Comparison of ENCODE assay signal across 25 mouse cellular contexts in genomic region chr1:51191253-51191652, GRCm38 (mm10).
DNase-seq lines count a peak whose midpoint lies in the region; ATAC-seq and TF ChIP-seq lines count a peak whose summit lies in the region.
"Had no signal": no experiment of that assay in that cellular context is flagged by ENCODE, and none has a peak within 500 bp of the region (broad histone marks: within the 10 kb centered on the region; RNA-seq: fewer than 3 reads in every experiment).

No protein-coding gene starts in this region.

- no peak for ATAC-seq in cerebellum, adult (ENCODE audit: insufficient number of reproducible peaks, low FRiP score, low TSS enrichment)
- ATAC-seq in heart, embryonic 13.5 days (ENCODE audit: extremely low read depth, insufficient number of reproducible peaks, low FRiP score, low TSS enrichment) = no peak
- ATAC-seq in heart, embryonic 12.5 days (ENCODE audit: insufficient number of reproducible peaks, low FRiP score) = no peak
- peak; percentile 80 for ATAC-seq in lung, postnatal 0 days
- no peak for ATAC-seq in stomach, embryonic 14.5 days (ENCODE audit: insufficient number of reproducible peaks, insufficient read depth, low FRiP score, low read depth)
- ATAC-seq: activated CD4-positive, CD25-positive, alpha-beta regulatory T cell, adult 4 months; forebrain, embryonic 16.5 days; hindbrain, embryonic 16.5 days had no signal

- TF ChIP-seq EP300 in lung, postnatal 0 days (IDR thresholded peaks at IDR 0.05) = peak; percentile 84

- H3K4me2 ChIP-seq in heart, embryonic 13.5 days = no peak overlapping the region
- no peak overlapping the region for H3K4me2 ChIP-seq in heart, embryonic 12.5 days
- H3K4me2 ChIP-seq in lung, postnatal 0 days (replicated peaks; ENCODE audit: low read depth, low read length) = no peak overlapping the region
- no peak overlapping the region for H3K4me2 ChIP-seq in stomach, embryonic 14.5 days (replicated peaks; ENCODE audit: low read depth, low read length)
- H3K4me2 ChIP-seq: embryonic facial prominence, embryonic 13.5 days; heart, embryonic 15.5 days; limb, embryonic 12.5 days had no signal

- DNase-seq in cerebellum, adult 2 months = no peak
- peak; percentile 44 for DNase-seq in lung, postnatal 0 days (ENCODE audit: low spot score)
- no peak for DNase-seq in adrenal gland, postnatal 10 days
- no peak for DNase-seq in testis, postnatal 10 days (ENCODE audit: low spot score)
- DNase-seq: adrenal gland, adult 8-10 months; cerebellum, adult 11-12 months; gastrocnemius, postnatal 14 days; kidney, adult 18-20 months; kidney, postnatal 4 days; midbrain, embryonic 14.5 days; retina, postnatal 1 day; right cerebral cortex, postnatal 25 days had no signal

- peaks cover 9% of the 10 kb centered on the region; the same call in 1 of the 2 replicates for H3K4me1 ChIP-seq in cerebellum, adult 2 months (ENCODE audit: control insufficient read depth, insufficient read depth, low read length)
- H3K4me1 ChIP-seq in heart, embryonic 13.5 days = peaks cover 16% of the 10 kb centered on the region
- H3K4me1 ChIP-seq in heart, embryonic 12.5 days (replicated peaks) = peaks cover 15% of the 10 kb centered on the region
- peaks cover 13% of the 10 kb centered on the region; the same call in 1 of the 2 replicates for H3K4me1 ChIP-seq in lung, postnatal 0 days (ENCODE audit: insufficient read depth, low read depth, low read length)
- H3K4me1 ChIP-seq in stomach, embryonic 14.5 days (ENCODE audit: control insufficient read depth, insufficient read depth, low read length) = peaks cover 13% of the 10 kb centered on the region; the same call in 1 of the 2 replicates
- H3K4me1 ChIP-seq: forebrain, embryonic 10.5 days; limb, embryonic 12.5 days had no signal

- H3K27ac ChIP-seq in cerebellum, adult 2 months (ENCODE audit: insufficient read depth, low read length) = peak overlapping the region; percentile 11; the same call in 1 of the 2 replicates
- H3K27ac ChIP-seq in heart, embryonic 13.5 days (replicated peaks) = peak overlapping the region; percentile 50
- H3K27ac ChIP-seq in heart, embryonic 12.5 days (ENCODE audit: poor library complexity, severe bottlenecking) = no peak overlapping the region
- no peak overlapping the region for H3K27ac ChIP-seq in lung, postnatal 0 days (ENCODE audit: low read length)
- H3K27ac ChIP-seq in stomach, embryonic 14.5 days (ENCODE audit: low read length) = 0 out of 2 replicates have a peak overlapping the region, but pooled peaks have one; percentile 30
- H3K27ac ChIP-seq: embryonic facial prominence, embryonic 13.5 days; forebrain, embryonic 10.5 days; heart, embryonic 15.5 days; kidney, postnatal 0 days; limb, embryonic 12.5 days had no signal

- H3K9ac ChIP-seq in heart, embryonic 13.5 days = no peak overlapping the region
- no peak overlapping the region for H3K9ac ChIP-seq in heart, embryonic 12.5 days
- no peak overlapping the region for H3K9ac ChIP-seq in lung, postnatal 0 days (replicated peaks; ENCODE audit: low read depth)
- H3K9ac ChIP-seq in stomach, embryonic 14.5 days (replicated peaks; ENCODE audit: low read depth, low read length) = no peak overlapping the region
- H3K9ac ChIP-seq: embryonic facial prominence, embryonic 13.5 days; heart, embryonic 15.5 days; limb, embryonic 12.5 days had no signal

- no peak overlapping the region for H3K4me3 ChIP-seq in cerebellum, adult 2 months (replicated peaks; ENCODE audit: insufficient read depth, low read depth, low read length)
- no peak overlapping the region for H3K4me3 ChIP-seq in heart, embryonic 13.5 days
- no peak overlapping the region for H3K4me3 ChIP-seq in heart, embryonic 12.5 days
- H3K4me3 ChIP-seq in lung, postnatal 0 days (ENCODE audit: low read depth, low read length) = no peak overlapping the region
- H3K4me3 ChIP-seq in stomach, embryonic 14.5 days (ENCODE audit: low read depth, low read length) = no peak overlapping the region
- H3K4me3 ChIP-seq: embryonic facial prominence, embryonic 13.5 days; forebrain, embryonic 10.5 days; heart, embryonic 15.5 days; limb, embryonic 12.5 days had no signal

- no peaks in the 10 kb centered on the region for H3K9me3 ChIP-seq in heart, embryonic 13.5 days
- H3K9me3 ChIP-seq in heart, embryonic 12.5 days (replicated peaks) = no peaks in the 10 kb centered on the region
- no peaks in the 10 kb centered on the region for H3K9me3 ChIP-seq in lung, postnatal 0 days (ENCODE audit: low read length)
- no peaks in the 10 kb centered on the region for H3K9me3 ChIP-seq in stomach, embryonic 14.5 days (ENCODE audit: control insufficient read depth, low read depth, low read length)
- H3K9me3 ChIP-seq: embryonic facial prominence, embryonic 13.5 days; forebrain, embryonic 10.5 days; heart, embryonic 15.5 days; limb, embryonic 12.5 days had no signal

- TF ChIP-seq CTCF in cerebellum, adult 2 months (IDR thresholded peaks at IDR 0.05; ENCODE audit: borderline replicate concordance, insufficient read depth, low read depth, low read length) = no peak
- no peak for TF ChIP-seq CTCF in lung, postnatal 0 days (IDR thresholded peaks at IDR 0.05)

- no peaks in the 10 kb centered on the region for H3K36me3 ChIP-seq in heart, embryonic 13.5 days
- no peaks in the 10 kb centered on the region for H3K36me3 ChIP-seq in heart, embryonic 12.5 days
- no peaks in the 10 kb centered on the region for H3K36me3 ChIP-seq in lung, postnatal 0 days (ENCODE audit: insufficient read depth, low read length)
- no peaks in the 10 kb centered on the region for H3K36me3 ChIP-seq in stomach, embryonic 14.5 days (ENCODE audit: control insufficient read depth, insufficient read depth, low read length)
- H3K36me3 ChIP-seq: embryonic facial prominence, embryonic 13.5 days; forebrain, embryonic 10.5 days; heart, embryonic 15.5 days; limb, embryonic 12.5 days had no signal

- TF ChIP-seq POLR2A in cerebellum, adult 2 months (IDR thresholded peaks at IDR 0.05; ENCODE audit: borderline replicate concordance, insufficient read depth, low read length) = no peak

- no peaks in the 10 kb centered on the region for H3K27me3 ChIP-seq in cerebellum, adult 2 months (ENCODE audit: control insufficient read depth, insufficient read depth, low read length)
- no peaks in the 10 kb centered on the region for H3K27me3 ChIP-seq in heart, embryonic 13.5 days (replicated peaks)
- H3K27me3 ChIP-seq in heart, embryonic 12.5 days (replicated peaks) = no peaks in the 10 kb centered on the region
- no peaks in the 10 kb centered on the region for H3K27me3 ChIP-seq in lung, postnatal 0 days (replicated peaks; ENCODE audit: insufficient read depth, low read length)
- H3K27me3 ChIP-seq in stomach, embryonic 14.5 days (ENCODE audit: control insufficient read depth, insufficient read depth, low read length) = no peaks in the 10 kb centered on the region
- H3K27me3 ChIP-seq: CH12.LX; embryonic facial prominence, embryonic 13.5 days; heart, embryonic 15.5 days; limb, embryonic 12.5 days had no signal

Comparison
In these comparisons a context has a peak if more than half of its experiments do, and no peak if none do; other contexts are left out.
1. H3K27ac ChIP-seq: peak in cerebellum, adult 2 months (single experiment), heart, embryonic 13.5 days (single experiment) and stomach, embryonic 14.5 days (single experiment); none in heart, embryonic 12.5 days (single experiment) and lung, postnatal 0 days (single experiment).